Mouse (Mus musculus) heart, adult 2 months (tissue): ENCODE data around the gene Olfr1491.

ENCODE experiments used
- CTCF ChIP-seq: fragments of 200-600 bp; IDR thresholded peaks from 2 replicates; pipeline ENCODE4 v1.8.1; 2022; ENCODE audit warnings: antibody characterized with exemption, mild to moderate bottlenecking, moderate library complexity
- POLR2A ChIP-seq: fragments of 200-500 bp; IDR thresholded peaks from 2 replicates; pipeline ENCODE4 v1.6.1; 2011; ENCODE audit warnings: mild to moderate bottlenecking, low read depth, low read length, control low read depth; ENCODE audit not compliant: insufficient read depth

DNA sequence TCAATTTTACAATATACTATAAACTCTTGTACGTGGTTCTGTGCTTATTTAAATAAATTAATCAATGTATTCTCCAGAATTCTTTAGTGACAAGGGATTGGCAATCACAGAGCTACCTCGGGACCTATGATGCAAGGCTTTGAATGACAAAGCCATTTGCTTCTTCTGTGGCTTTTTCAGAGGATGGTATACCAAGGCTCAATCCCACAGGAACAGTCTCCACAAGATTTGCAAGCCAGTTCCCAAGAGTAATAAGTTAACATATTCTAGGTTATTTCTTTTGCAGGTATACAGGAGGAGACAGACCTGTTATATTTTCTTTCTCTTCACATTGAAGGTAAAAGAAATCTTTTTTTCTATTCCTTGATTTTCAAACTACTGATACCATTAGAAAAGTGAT is 25.9 kb downstream of the Olfr1491 start, which contains the start of gene Olfr1493-ps1:
- no peak for TF ChIP-seq POLR2A
- no peak for TF ChIP-seq CTCF
